Mouse (Mus musculus): ENCODE measurements at regions not wholly inside any gene's neighbourhood (a gene's known extent, or its start where the extent isn't known, plus 50 kb on each side); places are given as distances from the start of the nearest gene placed in this dataset.

DNA sequence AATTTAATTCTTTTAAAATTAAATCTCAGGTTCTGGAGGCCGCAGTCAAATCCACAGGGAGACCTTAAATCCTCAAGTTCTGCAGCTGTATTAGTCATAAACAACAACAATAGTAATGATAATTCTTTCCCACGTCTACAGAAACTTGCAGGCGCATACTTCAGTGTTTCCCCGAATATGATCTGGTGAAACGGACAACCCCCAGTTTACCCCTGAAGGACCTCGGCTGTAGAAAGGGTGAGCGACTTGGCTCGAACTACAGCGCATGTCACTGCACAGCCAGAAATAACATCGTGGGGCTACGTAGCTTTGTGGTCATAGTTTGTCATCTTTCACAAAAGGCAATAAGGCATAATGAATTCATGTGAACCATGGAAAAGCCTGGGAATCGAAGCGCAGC is 105.0 kb upstream of the Zeb2 start:
- TF ChIP-seq CTCF (IDR thresholded peaks at IDR 0.05; ENCODE audit: low read depth, low read length) (no peak), POLR2A (IDR thresholded peaks at IDR 0.05; ENCODE audit: borderline replicate concordance, low read depth, low read length) (no peak)

All from bone marrow macrophage, adult 2 months (primary cell).